Mouse (Mus musculus) Patski (cell line): ENCODE measurements around the gene Rnf130. TPM values are rescaled to one million over a fixed set of nuclear protein-coding genes. Genes with fewer than 3 reads are reported as not detected.

Source experiments
- ATAC-seq: fragments of 100-300 bp; one replicate; pipeline ENCODE4 v1.8.0; 2021
- CTCF ChIA-PET: fragments of 350-600 bp; sonication (Branson Sonifier 250); formaldehyde crosslinking; loops from one replicate; lab custom pipeline; 2022; ENCODE audit warnings: inconsistent platforms; lab: Charles Lee
- POLR2A ChIA-PET: fragments of 350-600 bp; sonication (Branson Sonifier 250); formaldehyde crosslinking; loops from one replicate; lab custom pipeline; 2022; ENCODE audit warnings: antibody characterized with exemption, inconsistent platforms; lab: Charles Lee
- DNase-seq: peaks from one replicate; pipeline ENCODE4 v3.0.0-alpha.2; 2011; ENCODE audit warnings: low read depth, low spot score
- H3K27me3 ChIP-seq: fragments of 371-371 bp; one replicate; pipeline ENCODE4 v1.5.1; 2021
- CTCF ChIP-seq: fragments of 100-300 bp; IDR thresholded peaks from one replicate; pipeline ENCODE4 v1.5.1; 2021
- in situ Hi-C: fragments of 300-500 bp; cut with MboI; formaldehyde crosslinking; loops from 3 replicates; pipeline ENCODE4 v1.11.1; 2018; ENCODE audit warnings: low pct_unique_long_range_greater_than_20kb, mixed read lengths
- polyA plus RNA-seq: library from polyadenylated mRNA; unstranded; gene quantifications from one replicate; pipeline ENCODE4 v1.2.3, GENCODE M21; 2021

The Rnf130 gene
- polyA plus RNA-seq, result 104 TPM

DNA sequence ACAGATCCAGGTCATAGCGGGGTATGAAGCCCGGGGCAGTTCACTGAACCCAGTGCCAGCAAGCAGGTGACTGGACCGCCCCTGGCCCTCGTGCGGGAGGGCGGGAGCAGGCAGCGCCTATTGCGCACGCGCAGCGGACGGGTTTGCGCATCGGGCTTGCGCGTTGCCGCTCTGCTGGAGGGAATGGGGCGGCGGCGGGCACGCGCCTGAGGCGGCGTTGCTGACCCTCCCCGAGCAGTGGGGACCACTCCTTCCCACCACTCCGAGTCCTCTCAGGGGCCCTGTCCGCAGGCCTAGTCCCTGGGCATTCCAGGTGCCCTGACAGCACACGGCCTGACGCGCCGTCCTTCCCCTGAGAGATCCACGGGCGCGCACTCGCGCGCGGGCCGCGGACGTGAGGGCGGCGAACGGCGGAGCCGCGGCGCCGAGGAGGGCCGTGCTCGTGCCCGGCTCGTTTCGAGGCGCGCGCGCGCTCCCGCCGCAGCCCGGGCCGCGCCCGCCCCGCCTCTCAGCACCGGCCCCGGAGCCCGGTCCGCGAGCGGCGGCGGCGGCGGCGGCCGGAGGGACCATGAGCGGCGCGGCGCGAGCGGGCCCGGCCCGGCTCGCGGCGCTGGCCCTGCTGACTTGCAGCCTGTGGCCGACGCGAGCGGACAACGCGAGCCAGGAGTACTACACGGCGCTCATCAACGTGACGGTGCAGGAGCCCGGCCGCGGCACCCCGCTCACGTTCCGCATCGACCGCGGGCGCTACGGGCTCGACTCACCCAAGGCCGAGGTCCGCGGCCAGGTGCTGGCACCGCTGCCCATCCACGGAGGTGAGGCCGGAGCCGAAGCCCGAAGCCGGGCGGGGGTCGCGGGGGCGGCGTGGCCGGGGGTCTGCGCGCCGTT lies at the start of gene Rnf130:
Gene Rnf130, plus strand, starts transcription at position 514 of the 888 bp plus-strand sequence.
- no peak for TF ChIP-seq CTCF
- peak; percentile 84 for ATAC-seq
- DNase-seq, result peak; percentile 60
- ChIA-PET POLR2A (no interaction called here), CTCF (no interaction called here)
- in situ Hi-C loops, result no loop called here
- H3K27me3 ChIP-seq, result peaks cover 8% of the 10 kb centered on the region

- in situ Hi-C loops, result no loop called here
- ChIA-PET POLR2A (no interaction called here), CTCF (no interaction called here)
- no peak for TF ChIP-seq CTCF
- DNase-seq (no peak), ATAC-seq (no peak)
- H3K27me3 ChIP-seq, result no peaks in the 10 kb centered on the region
These were observed 47.1 kb upstream of the Rnf130 start for GRCm38 (mm10) chr11:49977963-49978568.

GRCm38 (mm10) chr11:49978935-49979334 lies 46.2 kb upstream of the Rnf130 start:
- DNase-seq, result no peak
- no peak for TF ChIP-seq CTCF
- CTCF ChIA-PET, result no interaction called here
- in situ Hi-C loops, result no loop called here
- POLR2A ChIA-PET, result no interaction called here
- no peak for ATAC-seq
- H3K27me3 ChIP-seq, result no peaks in the 10 kb centered on the region

GRCm38 (mm10) chr11:49980681-49981235 lies 44.4 kb upstream of the Rnf130 start:
- H3K27me3 ChIP-seq, result no peaks in the 10 kb centered on the region
- CTCF ChIA-PET, result interaction anchor here (1.6 to 2.7 kb wide), 2 partner anchors 20 to 150 kb away, joined by 5 to 15 read pairs; no protein-coding TSS in a partner anchor
- no peak for TF ChIP-seq CTCF
- ATAC-seq (no peak), DNase-seq (no peak)
- in situ Hi-C loops, result no loop called here
- POLR2A ChIA-PET, result no interaction called here

- in situ Hi-C loops, result no loop called here
- TF ChIP-seq CTCF, result no peak
- no peaks in the 10 kb centered on the region for H3K27me3 ChIP-seq
- ChIA-PET POLR2A (interaction anchor here (0.5 kb wide), 1 partner anchor 47 kb away, joined by 3 read pairs; no protein-coding TSS in a partner anchor), CTCF (interaction anchor here (1.6 to 2.7 kb wide), 2 partner anchors 20 to 149 kb away, joined by 5 to 15 read pairs; no protein-coding TSS in a partner anchor)
- no peak for DNase-seq
- no peak for ATAC-seq
These were observed 43.7 kb upstream of the Rnf130 start for GRCm38 (mm10) chr11:49981321-49981963.

GRCm38 (mm10) chr11:49982094-49982493 lies 43.1 kb upstream of the Rnf130 start:
- no peak for DNase-seq
- ChIA-PET CTCF (interaction anchor here (1.6 to 2.7 kb wide), 2 partner anchors 21 to 148 kb away, joined by 5 to 15 read pairs; no protein-coding TSS in a partner anchor), POLR2A (no interaction called here)
- ATAC-seq, result no peak
- in situ Hi-C loops, result no loop called here
- TF ChIP-seq CTCF, result no peak
- no peaks in the 10 kb centered on the region for H3K27me3 ChIP-seq

DNA sequence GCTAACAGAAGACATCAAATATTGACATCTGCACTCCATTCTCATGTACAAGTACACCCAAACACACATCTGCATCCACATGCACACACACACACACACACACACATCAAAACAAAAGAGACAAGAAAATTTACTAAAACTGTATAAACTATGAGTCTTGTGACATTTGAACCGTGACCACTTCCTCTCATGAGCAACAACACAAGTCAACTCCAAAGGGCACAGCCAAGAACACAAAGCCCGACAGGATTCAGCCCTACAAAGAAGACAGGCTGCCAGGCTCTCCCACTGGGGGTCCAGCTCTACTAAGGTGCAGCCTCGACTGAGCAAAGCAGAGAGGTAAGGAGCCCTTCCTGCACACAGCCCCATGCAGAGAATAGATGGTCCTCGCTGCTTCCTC lies 42.3 kb upstream of the Rnf130 start:
- TF ChIP-seq CTCF, result no peak
- no peaks in the 10 kb centered on the region for H3K27me3 ChIP-seq
- no peak for ATAC-seq
- CTCF ChIA-PET, result no interaction called here
- no peak for DNase-seq
- in situ Hi-C loops, result no loop called here
- POLR2A ChIA-PET, result interaction anchor here (0.7 kb wide), 1 partner anchor 151 kb away, joined by 5 read pairs; no protein-coding TSS in a partner anchor

- no peak for DNase-seq
- ChIA-PET POLR2A (no interaction called here), CTCF (interaction anchor here (1.0 kb wide), 1 partner anchor 9 kb away, joined by 3 read pairs; no protein-coding TSS in a partner anchor)
- in situ Hi-C loops, result no loop called here
- no peak for ATAC-seq
- no peak for TF ChIP-seq CTCF
- H3K27me3 ChIP-seq, result no peaks in the 10 kb centered on the region
These were observed 41.1 kb upstream of the Rnf130 start for GRCm38 (mm10) chr11:49983875-49984552.

GRCm38 (mm10) chr11:49985009-49985408 lies 40.1 kb upstream of the Rnf130 start:
- H3K27me3 ChIP-seq, result no peaks in the 10 kb centered on the region
- DNase-seq (no peak), ATAC-seq (no peak)
- POLR2A ChIA-PET, result no interaction called here
- TF ChIP-seq CTCF, result no peak
- in situ Hi-C loops, result loop anchor here (5.0 kb wide), 1 partner anchor 147 kb away; the partner anchor contains the start of gene Tbc1d9b
- CTCF ChIA-PET, result interaction anchor here (2.0 to 2.3 kb wide), 2 partner anchors 43 to 140 kb away, joined by 7 to 10 read pairs; no protein-coding TSS in a partner anchor
